Mouse (Mus musculus): ENCODE measurements around the gene Rnasek. TPM values are rescaled to one million over a fixed set of nuclear protein-coding genes. Genes with fewer than 3 reads are reported as not detected.

Rnasek gene
- polyA plus RNA-seq, 1 experiment from 2014 or later: 171 TPM

DNA sequence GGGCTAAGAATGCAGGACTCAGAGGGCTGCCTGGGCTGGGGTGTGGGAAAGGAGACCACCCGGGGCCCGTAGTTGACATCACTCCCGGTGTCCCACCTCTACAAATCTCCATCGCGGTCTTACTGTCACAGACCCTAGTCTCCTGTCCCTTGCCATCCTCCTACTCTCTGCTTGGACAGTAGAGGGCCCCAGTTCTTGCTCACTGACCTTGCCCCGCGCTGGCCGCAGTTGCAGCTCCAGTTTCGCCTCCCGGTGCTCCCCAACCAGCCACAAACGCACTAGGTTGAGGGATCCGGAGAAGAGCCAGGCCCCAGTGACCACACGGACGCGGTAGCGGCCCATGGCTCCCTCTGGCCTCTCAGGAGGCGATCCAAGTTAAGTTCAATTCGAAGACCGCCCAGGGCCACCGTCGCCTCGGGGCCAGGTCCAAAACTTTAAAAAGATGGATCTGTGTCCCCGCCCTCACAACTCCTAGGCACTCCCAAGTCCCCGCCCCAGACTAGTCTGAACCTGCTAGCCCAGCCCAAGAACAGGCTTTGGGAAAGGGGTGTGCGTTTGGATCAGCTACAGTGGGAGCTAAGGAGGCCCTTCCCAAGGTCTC, 15.4 kb upstream of the Rnasek start, which contains the start of gene Alox12:
Gene Alox12, minus strand, starts transcription at position 423 of the 601 bp plus-strand sequence.
- H3K36me3 ChIP-seq: no peaks in the 10 kb centered on the region
- H3K27me3 ChIP-seq (ENCODE audit: insufficient read depth, poor library complexity, severe bottlenecking): peaks cover 67% of the 10 kb centered on the region
- DNase-seq (ENCODE audit: low spot score): peak; percentile 65
- H3K4me3 ChIP-seq: peak within 1 kb of the TSS; percentile 46
- no peaks in the 10 kb centered on the region for H3K9me3 ChIP-seq
- WGBS: 1% methylated on average over 25 of the region's 25 CpGs
- peak within 1 kb of the TSS; percentile 66; the same call in 1 of the 2 replicates for H3K27ac ChIP-seq
- H3K4me1 ChIP-seq (replicated peaks): peaks cover 15% of the 10 kb centered on the region

DNA sequence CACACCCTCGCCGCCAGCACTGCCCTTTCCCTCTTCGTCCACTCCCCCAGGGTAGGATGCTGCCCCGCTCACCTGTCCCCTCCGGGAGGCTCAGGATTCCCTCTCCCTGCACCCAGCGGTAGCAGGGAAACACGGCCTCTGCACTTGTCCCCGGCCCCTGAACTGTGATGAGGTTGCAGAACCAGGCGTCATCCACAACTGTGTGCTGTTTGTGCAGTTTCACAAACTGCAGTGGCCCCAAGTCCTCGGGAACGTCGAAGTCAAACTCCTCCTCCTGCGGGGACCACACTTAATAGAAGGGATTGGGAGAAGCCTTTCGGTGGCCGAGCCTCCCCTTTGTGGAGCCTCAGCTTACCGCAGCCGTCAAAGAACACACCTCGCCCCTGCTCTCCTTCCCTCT, 14.7 kb upstream of the Rnasek start:
- H3K9me3 ChIP-seq: no peaks in the 10 kb centered on the region
- H3K27ac ChIP-seq: no peak overlapping the region
- peak overlapping the region; percentile 46 for H3K4me3 ChIP-seq
- H3K4me1 ChIP-seq (replicated peaks): peaks cover 15% of the 10 kb centered on the region
- H3K36me3 ChIP-seq: no peaks in the 10 kb centered on the region
- no peak for DNase-seq (ENCODE audit: low spot score)
- WGBS: 3% methylated on average over 18 of the region's 18 CpGs
- H3K27me3 ChIP-seq (ENCODE audit: insufficient read depth, poor library complexity, severe bottlenecking): peaks cover 68% of the 10 kb centered on the region

- DNase-seq (ENCODE audit: low spot score): no peak
- Histone ChIP-seq H3K27me3 (ENCODE audit: insufficient read depth, poor library complexity, severe bottlenecking) (peaks cover 68% of the 10 kb centered on the region), H3K27ac (no peak overlapping the region), H3K4me1 (replicated peaks) (peaks cover 15% of the 10 kb centered on the region), H3K9me3 (no peaks in the 10 kb centered on the region), H3K36me3 (no peaks in the 10 kb centered on the region), H3K4me3 (no peak overlapping the region)
- WGBS: 83% methylated on average over 8 of the region's 8 CpGs
Measured at GRCm38 (mm10) chr11:70251853-70252252, 12.2 kb upstream of the Rnasek start.

- no peak for DNase-seq (ENCODE audit: low spot score)
- Histone ChIP-seq H3K27ac (no peak overlapping the region), H3K4me1 (replicated peaks) (peaks cover 11% of the 10 kb centered on the region), H3K27me3 (ENCODE audit: insufficient read depth, poor library complexity, severe bottlenecking) (peaks cover 59% of the 10 kb centered on the region), H3K4me3 (no peak overlapping the region), H3K9me3 (no peaks in the 10 kb centered on the region), H3K36me3 (no peaks in the 10 kb centered on the region)
- WGBS: 76% methylated on average over 11 of the region's 11 CpGs
Measured at GRCm38 (mm10) chr11:70250150-70250549, 10.5 kb upstream of the Rnasek start.

DNA sequence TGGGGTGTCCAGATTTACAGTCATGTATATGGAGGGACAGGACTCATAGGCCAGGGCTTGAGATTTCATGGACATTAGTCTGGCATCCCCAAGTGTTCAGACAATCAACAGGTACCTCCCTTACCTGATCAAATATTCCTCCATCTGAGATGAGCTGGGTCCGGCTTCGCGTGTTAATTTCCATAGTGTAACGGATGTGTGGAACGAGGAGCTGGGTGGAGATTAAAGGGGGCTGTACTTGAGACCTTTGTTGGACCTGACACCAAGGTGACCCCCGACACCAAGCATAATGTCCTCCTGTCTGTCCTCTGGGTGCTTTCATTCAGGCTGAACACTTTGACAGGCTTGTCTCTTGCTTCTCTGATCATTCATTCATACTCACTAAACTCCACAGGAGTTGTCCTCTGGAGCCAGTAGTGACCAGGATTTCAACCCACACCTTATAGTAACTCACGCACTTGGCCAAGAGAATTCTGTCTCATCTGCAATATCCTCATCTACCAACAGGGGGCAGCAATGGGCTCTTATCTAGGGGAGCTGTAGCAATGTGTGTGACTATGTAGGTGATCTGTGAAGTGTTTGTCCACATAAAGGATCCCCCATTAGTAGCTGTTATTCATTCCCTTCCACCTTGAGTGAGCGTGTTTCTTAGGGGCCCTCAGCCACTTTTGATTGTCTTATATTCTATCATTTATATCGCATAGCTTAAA, 7.6 kb upstream of the Rnasek start:
- WGBS: 54% methylated on average over 9 of the region's 9 CpGs

GRCm38 (mm10) chr11:70242591-70242990, 2.9 kb upstream of the Rnasek start:
- Histone ChIP-seq H3K36me3 (no peaks in the 10 kb centered on the region), H3K27ac (no peak overlapping the region), H3K9me3 (no peaks in the 10 kb centered on the region), H3K4me1 (replicated peaks) (peaks cover 25% of the 10 kb centered on the region), H3K4me3 (no peak overlapping the region), H3K27me3 (ENCODE audit: insufficient read depth, poor library complexity, severe bottlenecking) (peaks cover 6% of the 10 kb centered on the region; the same call in 1 of the 2 replicates)
- DNase-seq (ENCODE audit: low spot score): no peak
- 71% methylated on average over 11 of the region's 11 CpGs for WGBS

More for the DNA sequence above, 7.6 kb upstream of the Rnasek start:
- H3K9me3 ChIP-seq: no peaks in the 10 kb centered on the region
- no peak overlapping the region for H3K27ac ChIP-seq
- H3K36me3 ChIP-seq: no peaks in the 10 kb centered on the region
- no peak overlapping the region for H3K4me3 ChIP-seq
- DNase-seq (ENCODE audit: low spot score): peak; percentile 69
- H3K27me3 ChIP-seq (ENCODE audit: insufficient read depth, poor library complexity, severe bottlenecking): peaks cover 30% of the 10 kb centered on the region
- H3K4me1 ChIP-seq (replicated peaks): no peaks in the 10 kb centered on the region

DNA sequence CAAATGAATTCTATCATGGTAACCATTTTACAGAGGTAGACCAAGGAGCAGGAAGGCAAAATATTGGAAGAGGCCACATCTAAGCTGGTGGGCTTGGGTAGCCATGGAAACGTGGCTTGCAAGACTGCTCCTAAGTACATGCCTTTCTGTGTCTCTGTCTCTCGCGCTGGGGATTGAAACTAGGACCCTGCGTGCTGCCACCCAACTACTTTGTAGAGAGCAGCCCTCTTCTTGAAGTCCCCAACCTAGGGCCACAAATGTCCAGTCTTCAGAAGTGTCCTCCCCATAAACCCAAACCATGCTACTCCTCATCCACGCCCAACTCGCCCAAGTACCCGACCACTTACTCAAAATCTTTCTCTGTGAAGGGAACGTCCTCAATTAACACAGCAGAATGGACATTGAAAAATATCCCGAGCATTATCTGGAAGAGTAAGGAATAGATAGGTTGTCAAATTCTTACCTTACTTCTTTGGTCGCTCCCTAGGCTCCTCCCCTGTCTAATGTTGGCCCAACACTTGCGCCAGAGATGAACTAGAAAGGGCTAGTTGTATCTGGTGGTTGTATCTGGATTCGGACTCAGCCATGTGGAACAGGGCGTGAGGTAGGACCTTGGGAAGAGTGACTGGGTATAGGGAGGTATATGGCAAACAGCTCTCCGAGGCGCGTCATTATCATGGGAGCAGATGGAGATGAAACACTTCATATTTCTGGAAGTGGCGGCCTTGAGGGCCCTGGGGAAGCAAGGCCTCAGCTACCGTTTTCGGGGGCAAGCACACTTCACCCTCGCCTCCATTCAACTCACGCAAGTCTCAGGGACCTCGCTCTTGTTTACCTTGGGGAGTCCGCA, 826 bp downstream of the Rnasek start:
- 13% methylated on average over 23 of the region's 23 CpGs for WGBS
- 0 out of 2 replicates have a peak, but pooled peaks cover 3% of the 10 kb centered on the region for H3K27me3 ChIP-seq (ENCODE audit: insufficient read depth, poor library complexity, severe bottlenecking)
- peak overlapping the region; percentile 98 for H3K4me3 ChIP-seq
- peak; percentile 24 for DNase-seq (ENCODE audit: low spot score)
- peaks cover 59% of the 10 kb centered on the region for H3K4me1 ChIP-seq (replicated peaks)
- H3K27ac ChIP-seq: peak overlapping the region; percentile 97
- H3K36me3 ChIP-seq: peaks cover 24% of the 10 kb centered on the region
- no peaks in the 10 kb centered on the region for H3K9me3 ChIP-seq

DNA sequence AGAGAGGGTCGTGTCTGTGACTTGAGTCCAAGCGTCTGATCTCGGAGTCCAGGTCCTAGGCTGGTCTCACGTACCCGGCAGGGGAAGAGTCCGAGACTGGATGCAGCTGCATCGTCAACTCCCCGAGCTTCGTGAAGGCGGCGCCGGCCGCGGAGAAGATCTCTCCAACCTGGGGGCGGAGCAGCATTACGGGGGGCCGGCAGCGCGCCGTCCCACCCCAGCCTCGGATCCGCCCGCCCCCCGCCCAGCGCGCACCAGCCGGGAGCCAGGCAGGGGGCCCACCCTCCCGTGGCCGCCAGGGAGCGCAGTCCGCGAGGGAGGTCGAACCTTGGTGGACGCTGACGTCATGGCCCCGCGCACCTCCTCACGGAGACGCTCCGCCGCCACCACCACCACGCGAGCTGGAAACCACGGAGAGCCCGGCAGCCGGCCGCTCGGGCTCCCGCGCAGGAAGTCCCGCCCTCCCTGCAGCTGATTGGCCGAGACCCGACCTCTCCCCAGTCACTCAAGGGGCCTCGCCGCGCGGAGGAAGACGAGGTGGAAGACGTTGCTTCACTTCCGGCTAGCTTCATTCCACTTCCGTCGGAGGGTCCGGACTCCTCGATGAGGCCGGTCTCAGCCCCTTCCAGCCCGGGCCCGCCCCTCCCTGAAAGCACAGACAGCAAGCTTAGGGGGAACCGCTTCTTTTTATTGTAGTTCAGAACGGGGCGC, 2.0 kb downstream of the Rnasek start, which contains the start of gene 0610010K14Rik:
Gene 0610010K14Rik, minus strand, starts transcription at position 458 of the 711 bp plus-strand sequence.
- Histone ChIP-seq H3K9me3 (no peaks in the 10 kb centered on the region), H3K27ac (peak within 1 kb of the TSS; percentile 97), H3K27me3 (ENCODE audit: insufficient read depth, poor library complexity, severe bottlenecking) (peaks cover 9% of the 10 kb centered on the region; the same call in 1 of the 2 replicates), H3K36me3 (peaks cover 24% of the 10 kb centered on the region), H3K4me3 (peak within 1 kb of the TSS; percentile 98), H3K4me1 (replicated peaks) (peaks cover 71% of the 10 kb centered on the region)
- peak; percentile 97 for DNase-seq (ENCODE audit: low spot score)
- under 1% methylated on average over 70 of the region's 70 CpGs for WGBS

DNA sequence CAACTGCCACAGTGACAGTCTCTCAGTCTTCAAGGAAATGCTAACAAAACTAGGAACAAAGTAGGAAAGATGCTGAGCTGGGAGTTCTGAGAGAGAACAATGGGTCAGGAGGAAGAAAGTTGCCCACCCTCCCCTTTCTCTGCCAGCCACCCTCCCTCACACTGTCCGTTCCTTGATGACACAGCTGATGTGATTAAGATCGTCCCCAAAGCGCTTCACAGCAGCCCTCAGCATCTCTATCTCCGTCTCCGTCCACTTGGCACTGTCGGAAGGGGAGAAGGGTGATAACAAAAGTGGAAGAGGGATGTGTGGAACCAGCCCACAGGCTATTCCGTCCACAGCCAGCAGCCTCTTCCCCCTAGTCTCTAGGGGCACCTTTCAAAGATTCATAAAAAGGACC, 2.9 kb downstream of the Rnasek start:
- Histone ChIP-seq H3K36me3 (peaks cover 24% of the 10 kb centered on the region), H3K4me3 (peak overlapping the region; percentile 98), H3K4me1 (replicated peaks) (peaks cover 77% of the 10 kb centered on the region), H3K9me3 (no peaks in the 10 kb centered on the region), H3K27ac (peak overlapping the region; percentile 97), H3K27me3 (ENCODE audit: insufficient read depth, poor library complexity, severe bottlenecking) (peaks cover 13% of the 10 kb centered on the region; the same call in 1 of the 2 replicates)
- WGBS: 44% methylated on average over 7 of the region's 7 CpGs
- no peak for DNase-seq (ENCODE audit: low spot score)

DNA sequence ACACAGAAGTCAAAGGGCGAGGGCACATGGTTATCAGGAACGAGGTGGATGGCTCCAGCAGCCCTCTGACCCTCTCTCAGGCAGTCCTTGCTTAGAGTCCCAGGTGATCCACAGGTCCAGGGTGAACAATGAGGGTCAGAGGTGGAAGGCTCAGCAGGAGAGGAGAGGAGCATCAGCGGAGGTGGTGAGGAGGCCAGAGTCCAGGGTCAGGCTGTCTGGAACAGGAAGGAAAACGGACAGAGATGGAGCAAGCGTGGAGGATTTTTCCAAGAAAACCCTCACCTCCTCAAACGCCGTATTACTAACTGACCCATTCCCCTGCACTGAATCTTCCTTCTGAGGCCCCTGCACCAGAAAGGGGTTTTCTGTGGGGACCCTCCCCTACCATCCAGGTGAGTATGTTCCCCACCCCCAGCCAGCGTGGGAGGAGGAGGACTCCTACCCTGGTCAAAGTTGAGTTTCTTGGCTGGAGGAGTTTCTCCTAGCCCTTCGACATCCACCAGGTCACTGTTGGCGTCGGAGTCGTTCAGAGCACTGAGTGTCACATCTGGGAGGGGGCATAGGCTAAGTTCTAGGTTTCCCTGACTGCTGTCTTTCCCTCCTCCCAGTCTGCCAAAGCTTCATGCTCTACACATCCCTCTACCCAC, 4.3 kb downstream of the Rnasek start:
- no peak overlapping the region; the same call in 1 of the 2 replicates for H3K4me3 ChIP-seq
- peaks cover 26% of the 10 kb centered on the region for H3K27me3 ChIP-seq (ENCODE audit: insufficient read depth, poor library complexity, severe bottlenecking)
- peaks cover 77% of the 10 kb centered on the region for H3K4me1 ChIP-seq (replicated peaks)
- peaks cover 24% of the 10 kb centered on the region for H3K36me3 ChIP-seq
- H3K27ac ChIP-seq: no peak overlapping the region
- no peak for DNase-seq (ENCODE audit: low spot score)
- no peaks in the 10 kb centered on the region for H3K9me3 ChIP-seq
- 89% methylated on average over 12 of the region's 12 CpGs for WGBS

GRCm38 (mm10) chr11:70234497-70234896, 5.1 kb downstream of the Rnasek start:
- H3K4me3 ChIP-seq: 0 out of 2 replicates have a peak overlapping the region, but pooled peaks have one; percentile 9
- WGBS: 92% methylated on average over 8 of the region's 8 CpGs
- DNase-seq (ENCODE audit: low spot score): no peak
- H3K27me3 ChIP-seq (ENCODE audit: insufficient read depth, poor library complexity, severe bottlenecking): peaks cover 35% of the 10 kb centered on the region
- no peaks in the 10 kb centered on the region for H3K9me3 ChIP-seq
- H3K27ac ChIP-seq: no peak overlapping the region; the same call in 1 of the 2 replicates
- peaks cover 24% of the 10 kb centered on the region for H3K36me3 ChIP-seq
- H3K4me1 ChIP-seq (replicated peaks): peaks cover 83% of the 10 kb centered on the region
